Mouse (Mus musculus): ENCODE measurements around the gene 1700001O22Rik. TPM values are rescaled to one million over a fixed set of nuclear protein-coding genes. Genes with fewer than 3 reads are reported as not detected.

The 1700001O22Rik gene
- polyA plus RNA-seq, 1 experiment = 4.7 TPM

DNA sequence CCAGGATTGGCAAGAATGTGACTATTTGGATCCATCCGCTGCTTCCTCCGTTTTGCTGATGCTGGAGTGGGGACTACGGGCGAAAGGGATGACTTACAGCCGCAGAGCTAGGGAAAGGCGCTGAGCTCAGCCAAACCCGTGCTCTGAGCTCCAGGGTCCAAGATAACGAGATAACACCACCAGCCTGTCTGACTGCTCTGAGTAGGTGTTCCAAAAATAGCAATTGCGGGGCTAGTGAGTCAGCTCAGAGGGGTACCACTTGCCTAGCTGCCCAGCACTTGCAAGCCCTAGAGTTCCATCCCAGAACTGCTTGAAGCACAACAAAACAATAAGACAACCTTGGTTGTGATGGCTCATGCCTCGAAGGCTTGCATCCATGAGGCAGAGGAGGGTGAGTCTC lies 39.2 kb upstream of the 1700001O22Rik start:
- peaks cover 6% of the 10 kb centered on the region; the same call in 1 of the 2 replicates for H3K27me3 ChIP-seq (ENCODE audit: control insufficient read depth, insufficient read depth, low read length)
- no peaks in the 10 kb centered on the region for H3K4me1 ChIP-seq (ENCODE audit: control insufficient read depth, insufficient read depth, low read length)
- no peak for TF ChIP-seq CTCF (IDR thresholded peaks at IDR 0.05; ENCODE audit: borderline replicate concordance, insufficient read depth, low read depth, low read length)
- TF ChIP-seq POLR2A (IDR thresholded peaks at IDR 0.05; ENCODE audit: borderline replicate concordance, insufficient read depth, low read length) = no peak
- H3K4me3 ChIP-seq (replicated peaks; ENCODE audit: insufficient read depth, low read depth, low read length) = no peak overlapping the region
- no peak for DNase-seq
- H3K27ac ChIP-seq (ENCODE audit: insufficient read depth, low read length) = no peak overlapping the region
- 60% methylated on average over 10 of the region's 10 CpGs for whole genome bisulfite sequencing

DNA sequence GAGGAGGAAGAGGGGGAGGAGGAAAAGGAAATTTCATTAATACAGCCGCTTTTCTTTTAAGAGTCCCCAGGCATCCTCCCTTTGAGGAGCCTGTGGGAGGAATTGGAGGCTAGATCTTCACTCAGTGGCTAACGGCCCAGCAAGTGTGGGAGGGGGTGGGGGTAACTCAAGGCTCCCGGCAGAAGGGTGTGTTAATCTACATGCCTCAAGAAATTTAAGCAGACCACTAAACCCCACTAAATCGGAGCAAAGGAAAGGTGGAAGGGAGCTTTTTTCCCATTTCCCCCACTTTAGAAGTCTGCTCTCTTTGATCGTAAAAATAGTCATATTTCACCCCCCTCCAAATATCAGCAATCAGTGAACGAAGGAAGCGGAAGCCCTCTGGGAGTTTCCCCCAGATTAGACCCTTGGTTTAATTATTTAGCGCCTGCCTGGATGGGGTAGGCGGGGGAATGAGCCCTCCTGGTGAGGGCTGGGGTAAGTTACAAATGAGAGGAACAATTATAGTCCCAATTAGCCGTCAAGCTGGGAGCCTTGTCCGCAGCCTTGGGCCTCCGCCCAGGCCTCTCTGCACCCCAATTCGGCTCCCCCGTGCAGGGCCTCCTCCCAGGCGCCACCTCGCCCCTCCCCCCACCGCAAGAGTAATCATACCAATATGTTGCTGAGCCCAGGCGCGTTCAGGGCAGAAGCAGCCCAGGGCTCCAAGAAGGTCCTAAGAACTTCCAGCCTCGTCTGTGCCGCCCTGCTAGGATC lies 33.0 kb upstream of the 1700001O22Rik start:
- DNase-seq = no peak
- Histone ChIP-seq H3K4me1 (ENCODE audit: control insufficient read depth, insufficient read depth, low read length) (no peaks in the 10 kb centered on the region), H3K27ac (ENCODE audit: insufficient read depth, low read length) (no peak overlapping the region), H3K27me3 (ENCODE audit: control insufficient read depth, insufficient read depth, low read length) (no peaks in the 10 kb centered on the region), H3K4me3 (replicated peaks; ENCODE audit: insufficient read depth, low read depth, low read length) (no peak overlapping the region)
- 22% methylated on average over 21 of the region's 21 CpGs for WGBS
- no peak for TF ChIP-seq CTCF (IDR thresholded peaks at IDR 0.05; ENCODE audit: borderline replicate concordance, insufficient read depth, low read depth, low read length)
- no peak for TF ChIP-seq POLR2A (IDR thresholded peaks at IDR 0.05; ENCODE audit: borderline replicate concordance, insufficient read depth, low read length)

DNA sequence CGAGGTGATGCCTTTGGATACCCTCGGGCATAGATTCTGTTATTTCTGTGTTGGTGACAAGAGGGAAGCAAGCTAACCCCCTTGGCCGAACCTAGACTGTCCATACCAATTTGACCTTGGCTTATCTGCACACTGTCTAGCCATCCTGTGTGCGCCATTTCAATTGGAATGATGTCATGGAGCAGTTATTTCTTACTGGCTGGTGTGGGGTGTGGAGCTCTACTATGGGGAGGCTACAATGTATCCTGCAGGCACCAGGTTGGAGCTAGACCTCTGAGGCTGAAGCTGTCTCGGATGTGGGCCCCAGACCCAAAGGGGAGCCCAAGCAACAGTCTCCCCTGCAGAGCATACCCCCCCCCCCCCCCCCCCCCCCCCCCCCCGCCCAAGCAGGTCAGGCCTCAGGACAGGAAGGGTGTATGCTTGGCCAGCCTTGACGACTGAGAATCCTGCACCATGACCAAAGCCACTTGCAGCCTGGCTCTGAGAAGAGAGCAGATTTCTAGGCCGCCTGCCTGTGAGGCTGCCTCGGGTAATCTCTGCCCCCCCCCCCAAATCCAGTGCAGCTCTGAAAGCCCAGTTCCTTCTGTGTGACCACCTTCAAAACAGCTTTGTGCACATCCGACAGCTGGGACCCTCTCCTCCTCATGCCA lies 31.0 kb upstream of the 1700001O22Rik start, which contains the start of gene Prrx2:
Gene Prrx2 (plus strand): TSS at position 600 of the 650 bp plus-strand sequence.
- DNase-seq = no peak
- WGBS = 56% methylated on average over 8 of the region's 10 CpGs
- Histone ChIP-seq H3K4me3 (replicated peaks; ENCODE audit: insufficient read depth, low read depth, low read length) (no peak within 1 kb of the TSS), H3K4me1 (ENCODE audit: control insufficient read depth, insufficient read depth, low read length) (no peaks in the 10 kb centered on the region), H3K27me3 (ENCODE audit: control insufficient read depth, insufficient read depth, low read length) (no peaks in the 10 kb centered on the region), H3K27ac (ENCODE audit: insufficient read depth, low read length) (no peak within 1 kb of the TSS)
- TF ChIP-seq POLR2A (IDR thresholded peaks at IDR 0.05; ENCODE audit: borderline replicate concordance, insufficient read depth, low read length) = no peak
- no peak for TF ChIP-seq CTCF (IDR thresholded peaks at IDR 0.05; ENCODE audit: borderline replicate concordance, insufficient read depth, low read depth, low read length)

DNA sequence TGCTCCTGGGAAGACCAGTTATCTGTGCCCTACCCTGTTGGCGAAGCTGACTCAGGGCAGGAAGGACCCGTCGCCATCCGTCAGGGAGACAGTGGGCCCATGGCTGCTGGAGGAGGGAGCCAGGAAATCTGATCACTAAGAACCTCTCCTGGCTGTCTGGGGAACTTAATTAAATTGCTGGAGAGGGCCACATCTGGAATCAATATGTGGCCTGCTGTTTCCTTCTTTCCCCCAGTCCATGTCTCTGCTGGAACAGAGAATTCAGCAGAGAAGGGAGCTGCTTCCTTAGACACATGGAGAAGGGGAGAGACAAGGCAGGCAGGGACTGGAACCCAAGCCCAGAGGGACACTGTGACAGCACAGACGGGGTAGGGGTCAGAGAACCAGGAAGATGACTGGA lies 30.2 kb upstream of the 1700001O22Rik start:
- Histone ChIP-seq H3K27me3 (ENCODE audit: control insufficient read depth, insufficient read depth, low read length) (no peaks in the 10 kb centered on the region), H3K27ac (ENCODE audit: insufficient read depth, low read length) (no peak overlapping the region), H3K4me1 (ENCODE audit: control insufficient read depth, insufficient read depth, low read length) (no peaks in the 10 kb centered on the region), H3K4me3 (replicated peaks; ENCODE audit: insufficient read depth, low read depth, low read length) (no peak overlapping the region)
- 44% methylated on average over 5 of the region's 5 CpGs for WGBS
- TF ChIP-seq CTCF (IDR thresholded peaks at IDR 0.05; ENCODE audit: borderline replicate concordance, insufficient read depth, low read depth, low read length) (no peak), POLR2A (IDR thresholded peaks at IDR 0.05; ENCODE audit: borderline replicate concordance, insufficient read depth, low read length) (no peak)
- DNase-seq = no peak

DNA sequence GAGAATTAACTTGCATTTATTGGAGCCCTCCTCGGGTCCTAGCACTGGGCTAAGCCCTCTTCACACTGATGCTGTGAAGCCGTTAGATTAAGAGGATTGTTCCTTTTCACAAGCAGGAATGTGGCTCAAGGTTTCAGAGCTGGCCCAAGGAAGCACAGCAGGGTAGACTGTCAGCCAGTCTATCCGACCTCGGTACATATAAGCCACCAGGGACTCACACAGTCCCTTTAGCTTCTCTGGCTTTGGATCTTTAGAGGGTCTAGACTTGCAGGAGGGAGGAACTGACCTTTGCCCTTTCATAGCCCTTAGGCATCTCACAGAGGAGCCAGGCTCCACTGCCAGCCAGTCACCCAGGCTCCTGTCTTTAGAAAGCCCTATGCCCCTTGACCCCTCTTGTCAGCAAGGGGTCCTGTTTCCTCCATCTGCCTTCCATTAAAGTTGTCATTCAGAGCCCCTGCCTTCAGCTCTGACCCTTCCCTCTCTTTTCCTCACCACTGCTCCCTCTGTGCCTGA lies 26.9 kb upstream of the 1700001O22Rik start, which contains the start of gene Asb6:
Gene Asb6 (minus strand): TSS at position 51 of the 513 bp plus-strand sequence.
- H3K4me3 ChIP-seq (replicated peaks; ENCODE audit: insufficient read depth, low read depth, low read length) = no peak within 1 kb of the TSS
- 11% methylated on average over 4 of the region's 4 CpGs for WGBS
- no peak for TF ChIP-seq CTCF (IDR thresholded peaks at IDR 0.05; ENCODE audit: borderline replicate concordance, insufficient read depth, low read depth, low read length)
- TF ChIP-seq POLR2A (IDR thresholded peaks at IDR 0.05; ENCODE audit: borderline replicate concordance, insufficient read depth, low read length) = no peak
- no peak within 1 kb of the TSS for H3K27ac ChIP-seq (ENCODE audit: insufficient read depth, low read length)
- peaks cover 7% of the 10 kb centered on the region for H3K4me1 ChIP-seq (ENCODE audit: control insufficient read depth, insufficient read depth, low read length)
- no peak for DNase-seq
- H3K27me3 ChIP-seq (ENCODE audit: control insufficient read depth, insufficient read depth, low read length) = no peaks in the 10 kb centered on the region

DNA sequence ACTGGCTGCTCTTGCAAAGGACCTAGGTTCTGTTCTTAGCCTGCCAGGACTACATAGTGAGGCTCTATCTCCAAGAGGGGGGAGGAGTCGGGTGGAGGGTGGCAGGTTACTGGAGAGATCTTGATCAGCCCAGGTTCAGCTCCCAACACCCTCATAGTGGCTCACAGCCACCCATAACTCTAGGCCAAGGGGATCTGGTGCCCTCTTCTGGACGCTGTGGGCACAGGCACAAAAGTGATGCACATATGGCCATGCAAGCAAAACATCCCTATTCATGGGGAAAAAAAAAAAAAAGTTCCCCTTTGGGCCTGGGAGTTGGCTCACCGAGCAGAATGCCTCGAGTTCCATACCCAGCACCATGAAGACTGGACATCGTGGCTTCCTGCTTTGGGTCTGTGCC lies 25.9 kb upstream of the 1700001O22Rik start:
- peaks cover 7% of the 10 kb centered on the region for H3K4me1 ChIP-seq (ENCODE audit: control insufficient read depth, insufficient read depth, low read length)
- no peak for TF ChIP-seq POLR2A (IDR thresholded peaks at IDR 0.05; ENCODE audit: borderline replicate concordance, insufficient read depth, low read length)
- TF ChIP-seq CTCF (IDR thresholded peaks at IDR 0.05; ENCODE audit: borderline replicate concordance, insufficient read depth, low read depth, low read length) = peak; percentile 30; the same call in 1 of the 2 replicates
- DNase-seq = peak in 1 of 2 experiments; percentile 37
- no peak overlapping the region for H3K4me3 ChIP-seq (replicated peaks; ENCODE audit: insufficient read depth, low read depth, low read length)
- WGBS = 29% methylated on average over 5 of the region's 5 CpGs
- no peaks in the 10 kb centered on the region for H3K27me3 ChIP-seq (ENCODE audit: control insufficient read depth, insufficient read depth, low read length)
- no peak overlapping the region for H3K27ac ChIP-seq (ENCODE audit: insufficient read depth, low read length)

DNA sequence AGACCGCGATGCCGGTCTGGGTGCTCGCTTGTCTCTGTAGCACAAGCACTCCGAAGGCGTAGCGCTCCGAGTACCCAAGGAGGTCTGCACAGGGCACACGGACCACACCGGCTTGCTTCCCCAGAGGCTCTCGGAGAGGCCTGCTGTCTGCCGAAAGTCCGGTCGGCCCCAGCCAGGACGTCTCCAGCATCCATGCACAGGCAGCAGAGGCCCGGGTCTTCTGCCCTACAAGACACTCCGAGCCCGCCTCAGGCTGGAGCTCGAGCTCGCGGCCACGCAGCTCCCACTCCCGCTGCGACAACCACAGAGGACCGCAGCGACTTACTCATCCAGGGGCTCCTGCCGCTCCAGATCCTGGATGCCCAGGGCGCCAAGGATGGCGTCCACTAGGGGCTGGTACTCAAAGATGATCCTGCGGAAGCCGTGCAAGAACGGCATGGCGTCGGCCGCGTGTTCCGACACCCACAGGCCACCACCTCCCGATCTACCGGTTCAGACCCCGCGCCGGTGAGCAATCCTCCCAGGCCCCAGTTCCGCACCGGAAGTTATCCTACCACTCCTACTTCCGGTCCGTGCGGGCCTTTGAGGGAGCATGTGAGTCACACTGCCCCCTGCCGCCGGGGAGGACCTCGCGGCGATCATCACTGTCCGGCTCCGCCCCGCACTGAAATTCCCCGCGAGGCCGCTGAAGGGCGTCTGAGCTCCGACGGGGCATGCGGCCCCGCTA lies 24.5 kb upstream of the 1700001O22Rik start:
- peak; percentile 91 to 96 for DNase-seq
- Histone ChIP-seq H3K4me1 (ENCODE audit: control insufficient read depth, insufficient read depth, low read length) (peaks cover 7% of the 10 kb centered on the region), H3K4me3 (replicated peaks; ENCODE audit: insufficient read depth, low read depth, low read length) (peak overlapping the region; percentile 83), H3K27me3 (ENCODE audit: control insufficient read depth, insufficient read depth, low read length) (no peaks in the 10 kb centered on the region), H3K27ac (ENCODE audit: insufficient read depth, low read length) (peak overlapping the region; percentile 10; the same call in 1 of the 2 replicates)
- WGBS = under 1% methylated on average over 63 of the region's 63 CpGs
- TF ChIP-seq POLR2A (IDR thresholded peaks at IDR 0.05; ENCODE audit: borderline replicate concordance, insufficient read depth, low read length) (peak; percentile 65), CTCF (IDR thresholded peaks at IDR 0.05; ENCODE audit: borderline replicate concordance, insufficient read depth, low read depth, low read length) (peak; percentile 86)
